Mouse (Mus musculus) urinary bladder, adult 18-20 months (tissue): ENCODE measurements around the gene Serinc5.
"Not testable (repeated sequence)": the region's sequence is repeated elsewhere in the genome, so short reads cannot be mapped to it uniquely, and the experiment has no call there.

Experiments
- DNase-seq, 2 experiments: peaks; one replicate each; pipeline ENCODE4 v3.0.0; 2022; ENCODE audit warnings: low spot score in 2 of 2, mixed read lengths in 2 of 2

Gene Serinc5

GRCm38 (mm10) chr13:92665008-92665407 is 54.1 kb downstream of the Serinc5 start:
- no peak for DNase-seq

- DNase-seq = no peak
Observed at GRCm38 (mm10) chr13:92668214-92668985, 57.5 kb downstream of the Serinc5 start.

GRCm38 (mm10) chr13:92671727-92672126 is 60.8 kb downstream of the Serinc5 start:
- no peak for DNase-seq

GRCm38 (mm10) chr13:92674676-92675075 is 63.8 kb downstream of the Serinc5 start:
- DNase-seq = no peak

- DNase-seq = no peak
Observed at GRCm38 (mm10) chr13:92675308-92675707, 64.4 kb downstream of the Serinc5 start.

GRCm38 (mm10) chr13:92675897-92676584 is 65.2 kb downstream of the Serinc5 start:
- no peak for DNase-seq

GRCm38 (mm10) chr13:92677656-92678055 is 66.8 kb downstream of the Serinc5 start:
- DNase-seq = no peak

GRCm38 (mm10) chr13:92679661-92680060 is 68.8 kb downstream of the Serinc5 start:
- DNase-seq = no peak

GRCm38 (mm10) chr13:92681541-92681940 is 70.7 kb downstream of the Serinc5 start:
- DNase-seq = no peak

GRCm38 (mm10) chr13:92682833-92683232 is 71.9 kb downstream of the Serinc5 start:
- DNase-seq = no peak

GRCm38 (mm10) chr13:92683464-92683863 is 72.6 kb downstream of the Serinc5 start:
- DNase-seq = no peak

- DNase-seq = no peak
Observed at GRCm38 (mm10) chr13:92684310-92684709, 73.4 kb downstream of the Serinc5 start.

GRCm38 (mm10) chr13:92685273-92685672 is 74.4 kb downstream of the Serinc5 start:
- no peak for DNase-seq

- DNase-seq = not testable (repeated sequence)
Observed at GRCm38 (mm10) chr13:92687151-92687550, 76.3 kb downstream of the Serinc5 start.

GRCm38 (mm10) chr13:92689061-92689460 is 78.2 kb downstream of the Serinc5 start:
- DNase-seq = no peak

GRCm38 (mm10) chr13:92693866-92694550 is 83.1 kb downstream of the Serinc5 start:
- no peak for DNase-seq

GRCm38 (mm10) chr13:92696491-92696939 is 85.6 kb downstream of the Serinc5 start:
- no peak for DNase-seq

- no peak for DNase-seq
Observed at GRCm38 (mm10) chr13:92697141-92697540, 86.2 kb downstream of the Serinc5 start.

- no peak for DNase-seq
Observed at GRCm38 (mm10) chr13:92698781-92699180, 87.9 kb downstream of the Serinc5 start.

- no peak for DNase-seq
Observed at GRCm38 (mm10) chr13:92699395-92699794, 88.5 kb downstream of the Serinc5 start.

- no peak for DNase-seq
Observed at GRCm38 (mm10) chr13:92702035-92702434, 91.1 kb downstream of the Serinc5 start.

- DNase-seq = no peak
Observed at GRCm38 (mm10) chr13:92703241-92704027, 92.5 kb downstream of the Serinc5 start.
